Mouse (Mus musculus) C2C12 (cell line): ENCODE measurements around the gene Bpifb2. TPM values are rescaled to one million over a fixed set of nuclear protein-coding genes. Genes with fewer than 3 reads are reported as not detected.

Experiments
- H3K27me3 ChIP-seq: one replicate; pipeline ENCODE4 v1.6.1; 2011; ENCODE audit not compliant: control insufficient read depth, insufficient read depth, insufficient read length
- H3K36me3 ChIP-seq: one replicate; pipeline ENCODE4 v1.6.1; 2011; ENCODE audit not compliant: control insufficient read depth, insufficient read depth
- H3K4me3 ChIP-seq: one replicate; pipeline ENCODE4 v1.5.1; 2011; ENCODE audit warnings: mild to moderate bottlenecking, control low read depth; ENCODE audit not compliant: poor library complexity, insufficient read depth, severe bottlenecking
- H3K79me2 ChIP-seq: one replicate; pipeline ENCODE4 v1.6.1; 2011; ENCODE audit not compliant: control insufficient read depth, insufficient read depth
- H3K79me3 ChIP-seq: one replicate; pipeline ENCODE4 v1.6.1; 2011; ENCODE audit warnings: low read depth, control low read depth
- H3ac ChIP-seq: one replicate; pipeline ENCODE3; 2011; ENCODE audit warnings: low read depth; ENCODE audit not compliant: control insufficient read depth, insufficient read length
- CEBPB ChIP-seq: IDR thresholded peaks from one replicate; pipeline ENCODE4 v1.6.1; 2011; ENCODE audit warnings: low read depth, mild to moderate bottlenecking, control low read depth, moderate library complexity
- CTCF ChIP-seq: IDR thresholded peaks from one replicate; pipeline ENCODE4 v1.5.1; 2011; ENCODE audit not compliant: control insufficient read depth, insufficient read depth, insufficient read length
- FOSL1 ChIP-seq: IDR thresholded peaks from one replicate; pipeline ENCODE4 v1.8.0; 2011; ENCODE audit warnings: mild to moderate bottlenecking, low read length; ENCODE audit not compliant: poor library complexity, insufficient read depth, severe bottlenecking
- MAX ChIP-seq: IDR thresholded peaks from one replicate; pipeline ENCODE4 v1.6.1; 2011; ENCODE audit warnings: mild to moderate bottlenecking, control low read depth
- MYOD1 ChIP-seq: IDR thresholded peaks from one replicate; pipeline ENCODE4 v1.6.1; 2011; ENCODE audit warnings: low read depth; ENCODE audit not compliant: control insufficient read depth, insufficient read length
- MYOG ChIP-seq: IDR thresholded peaks from one replicate; pipeline ENCODE4 v1.6.1; 2011; ENCODE audit not compliant: control insufficient read depth, insufficient read length; ENCODE audit errors: extremely low read depth
- USF1 ChIP-seq: IDR thresholded peaks from one replicate; pipeline ENCODE4 v1.6.1; 2011; ENCODE audit warnings: low read depth, mild to moderate bottlenecking, control low read depth, moderate library complexity
- polyA plus RNA-seq: library from polyadenylated mRNA; unstranded; fragments of >200 nt; fragmentation: generic; extraction: Trizol; gene quantifications from one replicate; pipeline ENCODE4 v1.2.1, GENCODE M21; 2012; ENCODE audit warnings: missing spikeins

Bpifb2 gene
- polyA plus RNA-seq, 1 experiment = not detected

DNA sequence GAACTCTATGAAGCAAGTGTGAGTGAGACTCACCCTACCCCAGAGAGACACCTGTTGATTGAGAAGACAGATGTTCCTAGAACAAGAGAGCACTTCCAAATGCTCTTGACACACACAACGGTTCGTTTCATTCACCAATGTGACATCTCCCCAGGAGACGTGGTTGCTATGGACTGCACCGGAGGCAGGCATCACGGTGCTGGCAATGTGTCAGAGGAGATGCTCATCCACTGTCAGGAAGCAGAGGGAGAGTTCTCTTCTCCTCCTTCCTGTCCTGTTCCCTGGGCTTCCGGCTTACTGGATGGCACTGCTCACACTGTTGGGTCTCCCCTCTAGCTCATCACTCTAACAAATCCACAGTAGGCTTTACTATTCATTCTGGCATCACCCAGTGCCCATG lies 58.5 kb downstream of the Bpifb2 start:
- Histone ChIP-seq H3K79me3 (no peaks in the 10 kb centered on the region), H3K79me2 (no peaks in the 10 kb centered on the region), H3K4me3 (no peak overlapping the region), H3K27me3 (peaks cover 3% of the 10 kb centered on the region), H3K36me3 (no peaks in the 10 kb centered on the region), H3ac (no peak overlapping the region)
- TF ChIP-seq CEBPB (no peak), USF1 (no peak), MAX (no peak), CTCF (no peak), MYOG (no peak), MYOD1 (no peak), FOSL1 (no peak)

DNA sequence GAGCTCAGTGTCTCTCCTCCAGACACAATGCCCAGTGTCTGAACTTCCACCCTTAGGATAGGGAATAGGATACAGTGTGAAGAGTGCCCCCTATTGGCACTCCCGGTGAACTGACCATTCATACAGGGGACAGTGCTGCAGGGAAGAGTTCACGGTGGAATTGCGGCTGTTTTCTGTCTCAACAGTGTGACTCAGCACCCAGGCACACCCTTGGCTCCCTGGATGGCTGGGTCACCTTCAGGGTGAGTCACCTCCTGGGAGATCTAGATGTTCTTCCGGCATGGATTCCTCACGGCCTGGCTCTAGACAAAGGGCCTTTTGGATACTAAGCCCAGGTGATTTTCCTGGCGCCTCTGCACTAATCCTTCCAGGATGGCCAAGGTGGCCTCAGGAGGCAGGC lies 60.5 kb downstream of the Bpifb2 start:
- H3K79me3 ChIP-seq = no peaks in the 10 kb centered on the region
- no peak overlapping the region for H3K4me3 ChIP-seq
- no peaks in the 10 kb centered on the region for H3K79me2 ChIP-seq
- H3ac ChIP-seq = no peak overlapping the region
- H3K36me3 ChIP-seq = no peaks in the 10 kb centered on the region
- H3K27me3 ChIP-seq = no peaks in the 10 kb centered on the region
- TF ChIP-seq CTCF = no peak
- peak; percentile 64 for TF ChIP-seq FOSL1
- no peak for TF ChIP-seq USF1
- TF ChIP-seq CEBPB = peak; percentile 22
- TF ChIP-seq MYOG = no peak
- peak; percentile 16 for TF ChIP-seq MAX
- no peak for TF ChIP-seq MYOD1

DNA sequence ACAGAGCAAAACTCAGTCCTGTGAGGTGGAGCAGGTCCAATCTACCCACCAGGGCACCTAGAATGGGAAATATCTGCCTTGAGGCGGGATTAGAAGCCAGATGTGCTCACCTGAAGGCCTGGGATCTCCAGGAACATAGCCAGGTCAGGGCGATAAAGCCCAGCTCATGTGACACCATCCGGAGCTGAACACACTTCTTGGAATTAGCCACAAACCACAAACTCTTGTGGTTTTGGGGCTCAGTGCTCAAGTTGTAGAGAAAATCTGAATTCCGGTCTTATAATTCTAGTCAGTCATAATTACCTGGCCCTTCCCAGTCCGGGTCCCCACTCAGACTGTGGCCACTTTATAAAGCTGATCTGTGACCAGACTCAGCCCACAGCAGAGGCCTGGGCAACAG lies 63.0 kb downstream of the Bpifb2 start, which contains the start of gene Bpifb4:
TSS of gene Bpifb4 (plus strand) at position 370 of the 400 bp plus-strand sequence.
- H3K4me3 ChIP-seq = no peak within 1 kb of the TSS
- TF ChIP-seq MYOD1 (no peak), USF1 (peak; percentile 66)
- H3K79me2 ChIP-seq = no peaks in the 10 kb centered on the region
- no peak within 1 kb of the TSS for H3ac ChIP-seq
- H3K36me3 ChIP-seq = no peaks in the 10 kb centered on the region
- H3K27me3 ChIP-seq = no peaks in the 10 kb centered on the region
- H3K79me3 ChIP-seq = no peaks in the 10 kb centered on the region

DNA sequence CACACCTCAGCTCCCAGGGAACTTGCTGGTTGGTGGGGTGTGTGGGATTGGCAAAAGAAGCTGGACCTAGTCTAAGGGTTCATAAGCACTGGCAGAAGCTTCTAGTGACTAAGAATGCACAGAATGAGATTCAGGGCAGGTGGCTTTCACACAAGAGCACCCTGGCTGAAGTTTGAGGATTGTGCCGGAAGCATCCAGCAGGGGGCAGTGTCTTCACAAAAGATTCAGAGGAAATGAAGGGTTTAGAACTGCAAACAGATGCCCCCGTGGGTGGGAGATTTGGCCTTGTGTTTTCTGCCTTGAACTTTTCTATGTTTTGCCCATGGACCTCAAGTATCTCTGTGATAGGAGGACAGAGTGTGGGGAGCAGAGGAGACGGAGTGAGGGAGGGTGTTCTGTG lies 68.7 kb downstream of the Bpifb2 start:
- no peak overlapping the region for H3ac ChIP-seq
- TF ChIP-seq CTCF = peak; percentile 10
- no peak for TF ChIP-seq MYOG
- TF ChIP-seq FOSL1 = no peak
- no peaks in the 10 kb centered on the region for H3K79me3 ChIP-seq
- no peaks in the 10 kb centered on the region for H3K79me2 ChIP-seq
- no peaks in the 10 kb centered on the region for H3K27me3 ChIP-seq
- H3K36me3 ChIP-seq = no peaks in the 10 kb centered on the region
- H3K4me3 ChIP-seq = no peak overlapping the region

DNA sequence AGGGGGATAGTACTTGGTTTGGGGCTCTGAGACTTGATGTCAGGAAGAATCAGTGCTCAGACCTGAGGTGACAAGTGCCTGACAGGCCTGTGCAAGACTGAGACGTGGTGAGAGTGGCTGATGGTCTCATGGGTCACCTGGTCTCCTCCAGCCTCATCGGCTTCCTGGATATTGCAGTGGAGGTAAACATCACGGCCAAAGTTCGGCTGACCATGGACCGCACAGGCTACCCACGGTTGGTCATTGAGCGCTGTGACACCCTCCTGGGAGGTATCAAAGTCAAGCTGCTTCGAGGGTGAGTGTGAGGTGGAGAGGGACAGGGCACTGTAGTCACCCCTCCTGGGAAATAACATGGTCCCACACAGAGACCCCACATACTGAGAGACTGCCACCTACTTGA lies 69.7 kb downstream of the Bpifb2 start:
- Histone ChIP-seq H3ac (no peak overlapping the region), H3K36me3 (no peaks in the 10 kb centered on the region), H3K27me3 (no peaks in the 10 kb centered on the region), H3K79me3 (no peaks in the 10 kb centered on the region), H3K4me3 (no peak overlapping the region), H3K79me2 (no peaks in the 10 kb centered on the region)
- TF ChIP-seq MAX = no peak
- TF ChIP-seq USF1 = no peak
- TF ChIP-seq MYOG = no peak
- TF ChIP-seq CTCF = no peak
- TF ChIP-seq MYOD1 = no peak
- no peak for TF ChIP-seq CEBPB
- TF ChIP-seq FOSL1 = no peak

Other genes starting within 250 kb of the Bpifb2 start
- 26.7 TPM for gene Commd7, start 242.3 kb upstream of the Bpifb2 start, polyA plus RNA-seq
- 0.51 TPM for gene Dnmt3b, start 225.6 kb upstream of the Bpifb2 start, polyA plus RNA-seq
- gene Dnmt3c, start 178.4 kb upstream of the Bpifb2 start, polyA plus RNA-seq = not detected
- 62.0 TPM for gene Mapre1, start 133.8 kb upstream of the Bpifb2 start, polyA plus RNA-seq
- gene Efcab8, start 95.1 kb upstream of the Bpifb2 start, polyA plus RNA-seq = 0.01 TPM
- not detected for gene Sun5, start 4.0 kb upstream of the Bpifb2 start, polyA plus RNA-seq
- gene Bpifb6, start 25.3 kb downstream of the Bpifb2 start, polyA plus RNA-seq = not detected
- gene Bpifb3, start 43.2 kb downstream of the Bpifb2 start, polyA plus RNA-seq = not detected
- gene Bpifb4, start 63.2 kb downstream of the Bpifb2 start, polyA plus RNA-seq = 0.04 TPM
- gene Bpifa6, start 99.9 kb downstream of the Bpifb2 start, polyA plus RNA-seq = not detected
- not detected for gene Bpifa2, start 133.2 kb downstream of the Bpifb2 start, polyA plus RNA-seq